Mouse (Mus musculus) 3T3-L1 (cell line): Measurements from ENCODE around the gene Mthfd1.

ENCODE experiments used
- DNase-seq: peaks from one replicate; pipeline ENCODE4 v3.0.0-alpha.2; 2015; ENCODE audit warnings: low read depth, low spot score

Mthfd1 gene

DNA sequence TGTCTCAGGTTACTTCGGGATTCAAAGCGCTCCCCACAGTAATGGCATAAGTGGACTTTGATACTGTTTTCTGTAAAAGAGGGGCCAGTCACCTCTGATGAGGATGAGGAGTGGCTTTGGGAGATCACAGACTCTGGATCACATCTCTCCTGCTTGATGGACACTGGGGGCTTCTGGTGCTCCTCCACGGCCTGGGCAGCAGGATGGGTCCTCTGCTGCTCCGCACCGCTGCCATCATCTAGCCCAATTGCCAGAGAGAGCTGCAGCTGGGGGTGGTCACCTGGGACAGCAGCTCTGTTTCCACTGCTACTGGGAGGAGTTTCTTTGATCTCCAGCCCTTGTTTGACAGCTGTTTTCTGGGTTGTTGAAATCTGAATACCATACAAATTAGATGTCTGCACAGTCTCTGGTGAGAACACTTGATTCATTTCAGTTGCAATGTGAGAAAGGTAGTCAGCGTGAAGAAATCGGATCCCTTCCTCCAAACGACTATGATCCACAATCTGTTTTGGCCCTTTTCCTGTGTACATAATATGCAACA is 94.7 kb downstream of the Mthfd1 start:
- no peak for DNase-seq

GRCm38 (mm10) chr12:76360868-76361267 is 105.8 kb downstream of the Mthfd1 start:
- no peak for DNase-seq

GRCm38 (mm10) chr12:76361405-76362302 is 106.6 kb downstream of the Mthfd1 start:
- no peak for DNase-seq

GRCm38 (mm10) chr12:76362303-76362676 is 107.2 kb downstream of the Mthfd1 start:
- DNase-seq: no peak

DNA sequence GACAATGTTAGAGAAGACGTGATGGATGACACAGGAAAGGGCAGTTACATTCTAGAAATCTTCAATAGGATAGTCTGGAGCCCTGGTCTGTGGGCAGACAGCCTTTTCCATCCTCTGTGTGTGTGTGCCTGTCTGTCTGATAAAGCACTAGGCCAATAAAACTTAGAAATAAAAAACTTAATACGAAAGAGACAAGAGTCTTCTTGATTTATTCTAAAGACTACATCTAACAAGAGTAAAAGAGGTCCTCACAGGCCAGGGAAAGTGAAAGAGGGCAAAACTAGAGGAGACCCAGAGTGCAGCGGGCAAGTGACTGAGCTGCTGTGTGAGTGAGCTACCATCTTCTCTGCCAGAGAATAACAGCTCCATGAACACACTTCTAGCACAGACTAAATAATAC is 111.2 kb downstream of the Mthfd1 start:
- no peak for DNase-seq

GRCm38 (mm10) chr12:76367096-76367995 is 112.2 kb downstream of the Mthfd1 start:
- DNase-seq: peak; percentile 83

- peak; percentile 51 for DNase-seq
These were observed 113.2 kb downstream of the Mthfd1 start for GRCm38 (mm10) chr12:76368201-76368789.

DNA sequence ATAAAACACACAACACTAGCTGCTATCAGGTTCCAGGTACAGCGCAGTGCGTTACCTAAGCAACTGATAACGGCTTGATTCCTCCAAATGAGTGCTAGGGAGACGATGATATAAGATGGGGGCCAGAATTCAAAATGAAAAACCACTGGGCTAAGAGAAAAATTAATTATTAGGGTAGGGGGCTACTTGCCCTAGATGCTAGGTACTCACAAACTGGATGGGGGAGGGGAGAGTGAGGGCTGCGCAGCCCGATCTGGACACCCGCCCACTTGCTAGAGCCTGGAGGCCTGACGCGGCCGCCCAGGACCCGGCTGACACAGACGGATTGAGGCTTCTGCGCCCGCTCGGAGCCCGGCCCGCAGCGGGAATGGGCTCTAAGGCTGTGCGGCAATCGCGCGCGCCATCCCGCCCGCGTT is 113.7 kb downstream of the Mthfd1 start:
- peak; percentile 61 for DNase-seq
